Mouse (Mus musculus) activated CD4-positive, CD25-positive, alpha-beta regulatory T cell, adult 4 months (primary cell): ENCODE measurements around the gene 3110040N11Rik. TPM values are rescaled to one million over a fixed set of nuclear protein-coding genes. Genes with fewer than 3 reads are reported as not detected.
"Not testable (repeated sequence)": the region's sequence is repeated elsewhere in the genome, so short reads cannot be mapped to it uniquely, and the experiment has no call there.

Source experiments
- ATAC-seq: one replicate; pipeline ENCODE4 v1.8.0; 2017
- polyA plus RNA-seq, 2 experiments: library from polyadenylated mRNA; unstranded; fragments of 100-300 nt; shearing (Covaris generic); gene quantifications; one replicate each; pipeline ENCODE4 v1.2.1; 2017

3110040N11Rik gene
- 10 to 100 TPM; 71.6 to 82.9 TPM for polyA plus RNA-seq

GRCm38 (mm10) chr7:81789095-81789757 is at the start of gene 3110040N11Rik:
Gene 3110040N11Rik, minus strand, starts transcription at chr7:81789478.
- ATAC-seq, result peak; percentile 87

GRCm38 (mm10) chr7:81837771-81838170 is 48.5 kb upstream of the 3110040N11Rik start:
- not testable (repeated sequence) for ATAC-seq

GRCm38 (mm10) chr7:81835430-81835829 is 46.2 kb upstream of the 3110040N11Rik start:
- no peak for ATAC-seq

GRCm38 (mm10) chr7:81834847-81835246 is 45.6 kb upstream of the 3110040N11Rik start:
- no peak for ATAC-seq

GRCm38 (mm10) chr7:81829379-81829894 is 40.2 kb upstream of the 3110040N11Rik start, which contains the start of gene Btbd1:
Gene Btbd1, minus strand, starts transcription at chr7:81829431.
- peak; percentile 82 for ATAC-seq

GRCm38 (mm10) chr7:81828681-81829378 is 39.6 kb upstream of the 3110040N11Rik start:
- peak; percentile 37 for ATAC-seq

- ATAC-seq, result peak; percentile 5
Observed at GRCm38 (mm10) chr7:81827806-81828667, 38.8 kb upstream of the 3110040N11Rik start.

- no peak for ATAC-seq
Observed at GRCm38 (mm10) chr7:81825381-81825780, 36.1 kb upstream of the 3110040N11Rik start.

- no peak for ATAC-seq
Observed at GRCm38 (mm10) chr7:81824906-81825305, 35.6 kb upstream of the 3110040N11Rik start.

GRCm38 (mm10) chr7:81806067-81806466 is 16.8 kb upstream of the 3110040N11Rik start:
- ATAC-seq, result no peak

- peak; percentile 1 for ATAC-seq
Observed at GRCm38 (mm10) chr7:81788536-81788935, 742 bp downstream of the 3110040N11Rik start.

- ATAC-seq, result no peak
Observed at GRCm38 (mm10) chr7:81777667-81778218, 11.5 kb downstream of the 3110040N11Rik start.

- ATAC-seq, result no peak
Observed at GRCm38 (mm10) chr7:81775325-81775724, 14.0 kb downstream of the 3110040N11Rik start.

- ATAC-seq, result no peak
Observed at GRCm38 (mm10) chr7:81772786-81773539, 16.3 kb downstream of the 3110040N11Rik start.

- ATAC-seq, result peak; percentile 47
Observed at GRCm38 (mm10) chr7:81763110-81763845, 26.0 kb downstream of the 3110040N11Rik start.

- ATAC-seq, result peak; percentile 91
Observed at GRCm38 (mm10) chr7:81762180-81763109, 26.8 kb downstream of the 3110040N11Rik start, which contains the start of gene Ramac. Gene Ramac, plus strand, starts transcription at chr7:81762925.

GRCm38 (mm10) chr7:81747956-81748355 is 41.3 kb downstream of the 3110040N11Rik start:
- ATAC-seq, result no peak

GRCm38 (mm10) chr7:81744145-81744544 is 45.1 kb downstream of the 3110040N11Rik start:
- ATAC-seq, result no peak

- ATAC-seq, result no peak
Observed at GRCm38 (mm10) chr7:81740010-81740409, 49.3 kb downstream of the 3110040N11Rik start.
